Mouse (Mus musculus): Measurements from ENCODE around the gene Slc46a1.

Slc46a1 gene

DNA sequence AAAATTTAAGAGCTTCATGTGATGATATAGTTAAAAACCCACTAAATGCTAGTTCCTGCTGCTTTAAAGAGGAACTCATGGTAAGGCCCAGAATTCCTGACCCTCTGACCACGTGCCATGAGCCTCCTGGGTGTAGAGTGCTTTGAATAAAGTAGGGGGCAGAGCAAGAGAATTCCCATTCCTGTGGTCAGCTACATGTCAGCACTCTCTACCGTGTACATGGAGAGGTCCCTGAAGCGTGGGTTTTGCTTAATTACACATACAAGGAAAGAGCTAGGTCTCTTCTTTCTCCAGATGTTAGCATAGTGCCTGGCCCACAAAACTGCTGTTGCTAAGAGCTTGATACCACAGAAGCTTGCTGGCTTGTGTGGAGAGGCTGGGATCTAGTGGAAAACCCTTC lies 39.9 kb downstream of the Slc46a1 start:
- no peak for DNase-seq

DNA sequence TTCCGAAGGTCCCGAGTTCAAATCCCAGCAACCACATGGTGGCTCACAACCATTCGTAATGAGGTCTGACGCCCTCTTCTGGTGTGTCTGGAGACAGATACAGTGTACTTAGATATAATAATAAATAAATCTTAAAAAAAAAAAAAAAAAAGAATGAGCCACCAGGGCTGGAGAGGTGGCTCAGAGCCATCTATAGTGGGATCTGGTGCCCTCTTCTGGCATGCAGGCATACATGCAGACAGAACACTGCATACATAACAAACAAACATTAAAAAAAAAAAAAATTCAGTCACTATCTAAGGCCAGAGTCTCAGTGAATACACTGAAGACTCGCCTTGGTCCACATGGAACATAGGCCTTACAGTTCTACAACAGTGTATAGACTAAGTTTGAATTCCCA lies 43.7 kb downstream of the Slc46a1 start:
- DNase-seq: no peak

DNA sequence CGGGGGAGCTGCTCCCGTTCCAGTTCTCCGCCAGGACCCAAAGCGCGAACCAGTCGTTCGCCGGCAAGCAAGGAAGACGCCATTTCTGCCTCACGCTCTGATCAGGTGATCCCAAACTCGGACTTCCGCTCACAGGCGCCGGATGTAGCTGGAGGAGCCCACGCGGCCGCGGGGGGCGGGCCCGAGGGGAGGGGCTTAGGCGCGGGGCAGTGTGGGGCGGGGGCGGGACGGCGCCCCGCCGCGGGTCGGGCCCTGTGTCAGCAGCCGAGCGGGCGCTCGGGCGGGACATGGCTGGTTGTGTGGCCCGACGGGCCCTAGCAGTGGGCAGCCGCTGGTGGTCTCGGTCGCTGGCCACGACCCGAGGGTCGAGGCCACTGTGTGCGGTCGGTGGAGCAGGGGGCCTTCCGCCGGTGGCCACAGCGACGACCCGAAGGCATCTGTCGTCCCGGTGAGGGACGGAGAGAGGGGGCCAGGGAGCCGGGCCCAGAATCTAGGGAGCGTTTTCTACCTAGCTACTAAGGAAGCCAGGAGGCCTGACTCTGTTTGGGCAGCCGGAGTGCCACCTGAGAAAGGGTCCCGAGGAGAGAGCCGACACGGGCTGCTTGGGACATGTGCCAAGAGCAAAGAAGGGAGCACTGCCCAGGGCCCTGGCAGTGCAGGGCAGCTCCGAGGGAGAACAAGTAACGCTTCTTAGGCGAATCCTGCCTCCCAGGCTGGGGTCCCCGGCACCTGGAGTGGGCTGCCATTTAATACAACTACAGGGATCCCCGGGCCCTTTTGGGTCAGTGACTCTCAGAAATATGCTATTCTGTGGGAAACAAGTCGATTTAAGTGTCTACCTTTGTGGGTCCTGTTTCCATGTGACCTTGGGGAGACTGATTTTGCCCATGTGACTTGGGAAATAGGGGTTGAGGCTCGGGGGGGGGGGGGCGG lies 46.8 kb downstream of the Slc46a1 start, which contains the start of the genes Tmem199 and Poldip2:
Gene Tmem199 (minus strand): TSS at position 148 of the 933 bp plus-strand sequence.
Gene Poldip2 (plus strand): TSS at position 169 of the 933 bp plus-strand sequence.
- peak; percentile 85 to 92 for DNase-seq

DNA sequence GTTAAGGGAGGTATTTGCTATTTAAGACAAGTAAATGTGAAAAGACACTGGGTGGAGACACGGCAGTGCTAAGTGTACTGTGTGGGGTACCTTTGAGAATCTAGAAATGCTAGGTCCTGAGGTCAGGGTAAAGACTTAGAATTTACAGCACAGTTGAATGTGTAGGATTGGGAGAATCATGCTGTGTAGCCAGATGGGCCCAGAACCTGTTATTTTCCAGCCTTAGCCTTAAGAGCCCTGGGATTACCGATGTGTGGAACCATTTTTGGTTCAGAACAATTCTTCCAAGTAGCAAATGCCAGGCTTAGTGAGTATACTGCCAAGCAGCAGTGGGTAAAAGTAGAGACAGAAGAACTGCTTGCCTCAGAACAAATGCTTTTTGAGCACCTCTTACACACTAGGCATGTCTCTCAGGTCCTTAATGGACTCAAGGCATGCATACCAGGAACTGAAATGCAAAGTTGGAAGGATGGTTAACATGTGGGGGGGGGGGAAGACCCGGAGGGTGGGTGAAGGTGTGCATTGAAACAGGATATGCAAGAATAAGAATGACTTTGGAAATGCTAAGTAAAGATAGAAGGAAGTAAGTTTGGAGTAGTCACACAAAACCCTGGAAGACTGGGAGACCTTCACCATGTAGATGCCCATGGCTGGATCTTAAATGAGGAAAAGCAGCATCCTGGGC lies 47.8 kb downstream of the Slc46a1 start:
- DNase-seq: no peak

DNA sequence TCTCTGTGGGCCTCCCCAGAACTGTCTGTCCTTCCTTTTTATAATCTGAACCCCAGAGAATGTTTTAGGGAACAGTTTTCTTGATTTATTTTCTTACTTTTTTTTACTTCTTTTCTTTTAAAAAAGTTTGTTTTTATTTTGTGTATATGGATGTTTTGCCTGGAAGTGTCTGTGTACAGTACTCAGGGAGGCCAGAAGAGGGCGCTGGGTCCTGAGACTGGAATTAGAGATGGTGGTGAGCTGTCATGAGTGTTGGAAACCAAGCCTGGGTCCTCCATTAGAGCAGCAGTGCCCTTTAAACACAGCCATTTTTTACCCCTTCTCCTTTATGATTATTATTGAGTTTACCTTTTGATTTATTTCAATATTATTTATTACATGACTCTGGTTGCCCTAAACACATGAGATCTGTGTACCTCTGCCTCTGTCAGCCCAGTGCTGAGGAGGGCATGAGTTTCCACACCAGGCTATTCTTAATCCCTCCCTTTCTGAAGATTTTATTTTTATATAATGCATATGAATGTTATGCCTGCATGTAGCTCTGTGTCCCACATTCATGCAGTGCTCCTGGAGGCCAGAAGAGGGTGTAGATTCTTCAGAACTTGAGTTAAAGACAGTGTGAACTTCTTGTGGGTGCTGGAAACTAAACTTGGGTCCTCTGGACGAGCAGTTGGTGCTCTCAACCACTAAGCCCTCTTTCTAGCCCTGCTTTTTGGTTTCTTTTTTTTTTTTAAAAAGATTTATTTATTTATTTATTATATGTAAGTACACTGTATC lies 50.2 kb downstream of the Slc46a1 start:
- no peak for DNase-seq

DNA sequence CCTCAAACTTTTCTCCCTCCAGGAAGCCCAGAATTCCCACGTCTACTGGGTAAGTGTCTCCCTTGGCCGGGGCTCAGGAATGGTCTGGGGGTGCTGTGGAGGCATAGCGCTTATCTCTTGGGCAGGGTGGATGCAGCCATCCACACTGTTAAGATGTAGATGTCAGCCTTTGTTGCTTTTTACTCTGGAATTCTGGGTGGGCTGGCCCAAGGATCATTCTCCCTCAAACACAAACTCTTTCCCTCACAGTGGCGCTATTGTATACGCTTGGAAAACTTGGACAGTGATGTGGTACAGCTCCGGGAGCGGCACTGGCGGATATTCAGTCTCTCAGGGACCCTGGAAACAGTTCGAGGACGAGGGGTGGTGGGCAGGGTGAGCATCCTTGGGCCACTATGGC lies 53.4 kb downstream of the Slc46a1 start:
- no peak for DNase-seq

Data from cerebellum, postnatal 36 days (tissue).